Mouse (Mus musculus) forebrain, postnatal 0 days (tissue): Measurements from ENCODE around the gene Car4. TPM values are rescaled to one million over a fixed set of nuclear protein-coding genes. Genes with fewer than 3 reads are reported as not detected.

Experiments
- ATAC-seq: fragments of 200-750 bp; cut with Nextera tagmentation; 2 replicates; pipeline ENCODE4 v1.8.0; 2017; ENCODE audit warnings: mild to moderate bottlenecking, moderate library complexity
- DNase-seq: peaks from one replicate; pipeline ENCODE4 v3.0.0-alpha.2; 2015
- H3K27ac ChIP-seq: fragments of 300-500 bp; sonication (generic); 2 replicates; pipeline ENCODE4 v1.5.1; 2014; ENCODE audit warnings: low read depth, mild to moderate bottlenecking, antibody characterized with exemption, low read length, moderate library complexity, mixed read lengths
- H3K27me3 ChIP-seq: fragments of 300-500 bp; sonication (generic); 2 replicates; pipeline ENCODE4 v1.6.1; 2014; ENCODE audit warnings: mild to moderate bottlenecking, low read length, mixed read lengths; ENCODE audit not compliant: insufficient read depth
- H3K36me3 ChIP-seq: fragments of 300-500 bp; sonication (generic); 2 replicates; pipeline ENCODE4 v1.6.1; 2014; ENCODE audit warnings: mild to moderate bottlenecking, moderate library complexity; ENCODE audit not compliant: insufficient read depth
- H3K4me1 ChIP-seq: fragments of 300-500 bp; sonication (generic); 2 replicates; pipeline ENCODE4 v1.6.1; 2014; ENCODE audit warnings: antibody characterized with exemption; ENCODE audit not compliant: insufficient read depth
- H3K4me2 ChIP-seq: fragments of 300-500 bp; sonication (generic); 2 replicates; pipeline ENCODE4 v1.6.1; 2014; ENCODE audit warnings: low read depth, mild to moderate bottlenecking, moderate library complexity
- H3K4me3 ChIP-seq: fragments of 300-500 bp; sonication (generic); 2 replicates; pipeline ENCODE4 v1.5.1; 2014; ENCODE audit warnings: low read depth, low read length, mixed read lengths
- H3K9ac ChIP-seq: fragments of 300-500 bp; sonication (generic); 2 replicates; pipeline ENCODE4 v1.6.1; 2014; ENCODE audit warnings: mild to moderate bottlenecking
- H3K9me3 ChIP-seq: fragments of 300-500 bp; sonication (generic); 2 replicates; pipeline ENCODE4 v1.6.1; 2016; ENCODE audit warnings: low read length
- CTCF ChIP-seq: sonication (generic); IDR thresholded peaks from 2 replicates; pipeline ENCODE4 v1.5.1; 2016; ENCODE audit warnings: antibody characterized with exemption, control low read depth, low read depth
- WGBS: fragments of 180-500 bp; shearing (Covaris S2); extraction: QIAGEN DNeasy Blood & Tissue Kit; methylation state at CpG from one replicate; pipeline ENCODE4 v1.1.7; 2014; 5-methylcytosine and 5-hydroxymethylcytosine counted together
- polyA plus RNA-seq: library from polyadenylated mRNA; unstranded; fragments of >200 nt; fragmentation: Nextera tagmentation; extraction: Ambion mirVana; gene quantifications from 2 replicates; pipeline ENCODE4 v1.2.1, GENCODE M21; 2015
- total RNA-seq: library from RNA; depleted of rRNA; stranded (reverse); fragments of >200 nt; gene quantifications from 2 replicates; pipeline ENCODE4 v1.2.3, GENCODE M21; 2014

Car4 gene
- total and polyA plus RNA-seq, 2 experiments from 2014 or later: 4.2 to 12.8 TPM

DNA sequence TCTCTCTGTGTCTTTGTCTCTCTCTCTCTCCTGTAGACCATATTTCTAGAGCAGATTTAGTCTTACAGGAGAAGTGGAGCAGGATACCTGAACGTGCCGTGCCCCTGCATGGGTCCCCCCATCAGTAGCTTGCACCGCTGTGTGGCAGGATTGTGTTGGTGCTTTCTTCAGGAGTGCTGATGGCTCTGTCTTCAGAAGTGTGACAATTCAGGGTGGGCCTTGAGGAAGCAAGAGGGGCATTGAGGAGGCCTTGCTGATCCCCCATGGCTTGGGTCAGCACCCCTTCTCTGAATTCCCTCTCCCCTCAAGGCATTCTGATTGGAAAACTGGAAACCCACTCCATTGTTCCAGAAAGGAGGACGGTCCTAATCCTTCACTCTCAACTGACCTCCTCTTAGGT, 4.0 kb downstream of the Car4 start:
- 81% methylated on average over 4 of the region's 4 CpGs for WGBS
- peaks cover 25% of the 10 kb centered on the region for H3K27me3 ChIP-seq
- no peak overlapping the region for H3K9ac ChIP-seq
- no peak for DNase-seq
- no peak overlapping the region for H3K4me3 ChIP-seq
- no peak overlapping the region for H3K4me2 ChIP-seq
- peaks cover 8% of the 10 kb centered on the region; the same call in 1 of the 2 replicates for H3K4me1 ChIP-seq
- no peaks in the 10 kb centered on the region for H3K36me3 ChIP-seq
- H3K27ac ChIP-seq: no peak overlapping the region
- TF ChIP-seq CTCF: no peak
- ATAC-seq: no peak
- H3K9me3 ChIP-seq: no peaks in the 10 kb centered on the region

DNA sequence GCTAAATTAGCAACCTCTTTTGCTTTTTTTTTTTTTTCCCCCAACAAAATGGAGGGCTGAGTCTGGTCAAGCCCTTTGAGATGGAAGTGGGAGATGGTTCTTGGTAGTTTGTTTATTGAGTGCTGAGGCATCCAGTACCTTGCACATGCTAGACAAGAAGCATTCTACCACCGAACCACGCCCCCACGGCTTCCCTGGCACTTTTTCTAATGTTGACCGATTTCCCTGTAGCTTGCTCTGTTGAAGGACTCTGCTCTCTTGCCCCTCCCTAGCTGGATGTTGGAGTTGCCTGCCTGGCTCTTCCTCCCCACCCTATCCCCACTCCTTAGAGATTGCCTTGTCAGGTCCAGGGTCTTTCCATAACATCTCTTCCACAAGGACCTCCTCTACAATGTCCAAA, 5.0 kb downstream of the Car4 start:
- Histone ChIP-seq H3K9me3 (no peaks in the 10 kb centered on the region), H3K4me2 (no peak overlapping the region), H3K4me1 (peaks cover 5% of the 10 kb centered on the region; the same call in 1 of the 2 replicates), H3K9ac (no peak overlapping the region), H3K27ac (no peak overlapping the region), H3K36me3 (no peaks in the 10 kb centered on the region), H3K4me3 (no peak overlapping the region), H3K27me3 (peaks cover 16% of the 10 kb centered on the region)
- 91% methylated on average over 4 of the region's 4 CpGs for WGBS
- DNase-seq: no peak
- ATAC-seq: no peak
- TF ChIP-seq CTCF: no peak

DNA sequence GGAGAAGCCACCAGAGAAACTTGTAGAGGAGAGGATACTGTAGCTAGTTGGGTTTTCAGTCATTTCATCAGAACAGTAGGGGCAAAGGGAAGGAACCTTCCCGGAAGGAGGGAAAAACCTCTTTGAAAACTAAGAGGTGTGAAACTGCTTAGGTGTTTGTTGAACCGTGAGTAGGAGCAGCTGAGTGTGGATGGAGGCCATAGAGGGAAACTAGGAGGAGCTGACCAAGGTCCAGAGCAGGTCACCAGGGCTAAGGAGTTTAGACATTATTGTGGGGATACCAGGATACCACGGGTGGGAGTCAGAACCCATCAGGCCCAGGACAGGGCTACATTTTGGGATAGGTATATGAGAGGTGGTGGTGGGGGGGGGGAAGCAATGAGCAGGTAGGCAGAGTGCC, 6.0 kb downstream of the Car4 start:
- Histone ChIP-seq H3K4me1 (no peaks in the 10 kb centered on the region), H3K4me2 (no peak overlapping the region), H3K9me3 (no peaks in the 10 kb centered on the region), H3K27ac (no peak overlapping the region), H3K27me3 (peaks cover 11% of the 10 kb centered on the region), H3K36me3 (no peaks in the 10 kb centered on the region), H3K9ac (no peak overlapping the region), H3K4me3 (no peak overlapping the region)
- ATAC-seq: no peak
- WGBS: 92% methylated on average over 3 of the region's 3 CpGs
- DNase-seq: no peak
- TF ChIP-seq CTCF: no peak

DNA sequence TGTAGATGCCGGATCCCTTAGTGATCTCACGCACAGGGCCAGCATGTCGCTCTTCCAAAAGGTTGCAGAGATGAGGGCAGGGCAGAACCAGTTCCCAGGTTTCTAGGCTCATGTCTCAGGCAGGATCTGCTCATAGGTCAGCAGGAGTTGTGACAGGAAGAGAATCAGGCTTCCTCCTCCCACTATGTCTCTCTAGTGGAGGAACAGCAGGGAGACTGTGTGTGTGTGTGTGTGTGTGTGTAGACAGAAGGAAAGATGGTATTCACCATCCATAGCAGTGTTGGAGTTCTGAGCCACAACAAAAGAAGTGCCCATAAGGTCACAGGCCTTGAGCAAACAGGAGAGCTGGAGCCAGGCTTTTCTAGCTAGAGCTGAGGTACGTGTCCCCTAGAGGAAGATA, 9.1 kb downstream of the Car4 start:
- H3K27ac ChIP-seq: no peak overlapping the region
- no peaks in the 10 kb centered on the region for H3K27me3 ChIP-seq
- no peak overlapping the region for H3K4me3 ChIP-seq
- ATAC-seq (no peak; the same call in 1 of the 2 replicates), DNase-seq (no peak)
- no peaks in the 10 kb centered on the region for H3K9me3 ChIP-seq
- H3K9ac ChIP-seq: no peak overlapping the region
- no peaks in the 10 kb centered on the region for H3K4me1 ChIP-seq
- no peaks in the 10 kb centered on the region for H3K36me3 ChIP-seq
- no peak for TF ChIP-seq CTCF
- H3K4me2 ChIP-seq: no peak overlapping the region
- WGBS: 72% methylated on average over 4 of the region's 4 CpGs

DNA sequence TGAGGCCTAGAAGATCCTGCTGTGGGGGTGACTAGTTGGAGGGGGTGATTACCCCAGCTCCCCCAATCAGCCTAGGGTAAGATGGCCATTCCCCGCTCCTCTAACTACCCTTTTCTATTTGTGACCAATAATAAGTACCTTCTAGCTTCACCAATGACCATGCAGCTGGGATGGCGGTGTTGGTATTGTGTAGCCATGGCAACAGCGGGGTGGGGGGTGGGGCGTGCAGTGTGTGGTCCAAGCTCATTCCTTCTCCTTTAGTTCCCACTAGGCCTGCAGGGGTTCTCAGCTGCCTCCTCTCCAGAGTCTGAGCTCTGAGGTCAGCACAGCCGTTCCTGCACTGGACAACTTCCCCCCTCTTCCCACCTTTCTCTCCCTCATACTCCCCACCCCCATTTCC, 9.5 kb downstream of the Car4 start:
- H3K9ac ChIP-seq: no peak overlapping the region
- DNase-seq (no peak), ATAC-seq (peak; percentile 84)
- no peaks in the 10 kb centered on the region for H3K36me3 ChIP-seq
- no peaks in the 10 kb centered on the region for H3K4me1 ChIP-seq
- no peak overlapping the region for H3K4me2 ChIP-seq
- no peak for TF ChIP-seq CTCF
- WGBS: 14% methylated on average over 5 of the region's 5 CpGs
- no peak overlapping the region for H3K4me3 ChIP-seq
- no peaks in the 10 kb centered on the region for H3K27me3 ChIP-seq
- H3K27ac ChIP-seq: no peak overlapping the region
- H3K9me3 ChIP-seq: no peaks in the 10 kb centered on the region

DNA sequence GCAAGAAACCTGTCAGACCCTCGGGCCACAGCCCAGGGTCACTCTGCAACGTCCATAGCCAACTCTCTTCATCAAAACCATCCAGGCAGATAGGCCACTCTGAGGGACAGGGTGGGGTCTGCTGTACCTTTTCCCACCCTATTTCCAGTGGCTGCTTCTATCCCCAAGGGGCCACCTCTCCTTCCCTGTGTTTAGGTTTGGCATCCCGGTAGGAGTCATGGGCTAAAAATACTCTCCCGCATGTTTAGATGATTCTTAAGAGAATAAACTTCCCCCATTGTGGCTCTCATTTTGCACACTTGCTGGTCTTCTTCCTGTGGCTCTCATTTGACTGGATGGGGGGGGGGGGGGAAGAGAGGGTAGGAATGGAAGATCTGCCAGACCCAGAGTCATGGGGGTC, 10.7 kb downstream of the Car4 start:
- no peak for TF ChIP-seq CTCF
- no peak overlapping the region for H3K4me2 ChIP-seq
- no peaks in the 10 kb centered on the region for H3K27me3 ChIP-seq
- no peaks in the 10 kb centered on the region for H3K9me3 ChIP-seq
- H3K27ac ChIP-seq: no peak overlapping the region
- no peaks in the 10 kb centered on the region for H3K36me3 ChIP-seq
- no peak for DNase-seq
- H3K4me3 ChIP-seq: no peak overlapping the region
- ATAC-seq: no peak
- WGBS: 75% methylated on average over 4 of the region's 4 CpGs
- no peaks in the 10 kb centered on the region for H3K4me1 ChIP-seq
- H3K9ac ChIP-seq: no peak overlapping the region

DNA sequence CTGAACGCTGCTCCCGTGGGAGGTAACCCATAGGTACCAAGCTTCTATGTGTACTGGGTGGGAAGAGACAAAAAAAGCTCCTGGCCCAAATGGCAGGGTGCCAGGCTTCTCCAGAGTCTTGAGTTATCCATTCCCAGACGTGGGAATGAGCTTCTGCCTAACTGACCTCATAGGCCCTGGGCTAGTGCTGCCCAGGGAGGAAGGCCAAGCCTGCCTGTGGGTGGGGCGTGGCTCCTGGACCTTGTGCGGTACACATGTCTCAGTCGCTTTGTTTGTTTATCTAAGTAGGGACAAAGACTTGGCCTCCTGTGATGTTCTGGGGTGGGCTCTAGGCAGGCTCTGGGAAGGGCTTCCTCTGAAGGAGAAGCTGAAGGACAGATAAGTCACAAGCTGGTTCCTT, 11.2 kb downstream of the Car4 start:
- ATAC-seq: no peak
- Histone ChIP-seq H3K27me3 (no peaks in the 10 kb centered on the region), H3K9ac (no peak overlapping the region), H3K4me2 (no peak overlapping the region), H3K36me3 (no peaks in the 10 kb centered on the region), H3K4me3 (no peak overlapping the region), H3K4me1 (no peaks in the 10 kb centered on the region), H3K9me3 (no peaks in the 10 kb centered on the region), H3K27ac (no peak overlapping the region)
- TF ChIP-seq CTCF: no peak
- whole genome bisulfite sequencing: 60% methylated on average over 6 of the region's 6 CpGs
- no peak for DNase-seq

DNA sequence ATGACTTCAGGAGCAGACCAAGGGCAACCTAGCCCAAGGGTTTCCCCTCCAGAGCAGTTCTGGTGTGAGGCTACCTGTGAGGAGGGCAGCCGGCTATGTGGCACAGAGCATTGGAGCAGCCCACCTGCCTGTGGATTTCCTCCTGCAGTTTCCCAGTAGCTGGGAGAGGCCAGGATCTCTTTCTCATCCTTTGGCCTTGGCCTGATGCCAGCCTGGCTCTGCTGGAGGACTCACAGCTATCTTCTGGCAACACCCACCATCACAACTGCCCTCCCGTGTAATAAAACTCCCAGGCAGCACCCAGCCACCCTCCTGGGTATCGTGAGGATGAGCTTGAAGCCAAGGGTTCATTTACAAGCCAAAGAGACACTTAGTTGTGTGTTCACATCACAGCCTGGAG, 14.5 kb downstream of the Car4 start:
- H3K4me3 ChIP-seq: no peak overlapping the region
- WGBS: 73% methylated on average over 3 of the region's 3 CpGs
- ATAC-seq (no peak), DNase-seq (no peak)
- H3K27ac ChIP-seq: no peak overlapping the region
- H3K9me3 ChIP-seq: no peaks in the 10 kb centered on the region
- no peaks in the 10 kb centered on the region for H3K4me1 ChIP-seq
- no peak overlapping the region for H3K9ac ChIP-seq
- no peak for TF ChIP-seq CTCF
- no peak overlapping the region for H3K4me2 ChIP-seq
- no peaks in the 10 kb centered on the region for H3K36me3 ChIP-seq
- H3K27me3 ChIP-seq: no peaks in the 10 kb centered on the region
